Mouse (Mus musculus) forebrain, embryonic 10.5 days (tissue): Measurements from ENCODE around the gene Defb22. TPM values are rescaled to one million over a fixed set of nuclear protein-coding genes. Genes with fewer than 3 reads are reported as not detected.

ENCODE experiments used
- DNase-seq: peaks from one replicate; pipeline ENCODE4 v3.0.0-alpha.2; 2017; ENCODE audit warnings: low spot score; ENCODE audit errors: extremely low spot score
- H3K27ac ChIP-seq: fragments of 300-500 bp; sonication (generic); 2 replicates; pipeline ENCODE4 v1.5.1; 2016; ENCODE audit warnings: mild to moderate bottlenecking
- H3K27me3 ChIP-seq: fragments of 300-500 bp; sonication (generic); 2 replicates; pipeline ENCODE4 v1.6.1; 2016; ENCODE audit warnings: mild to moderate bottlenecking; ENCODE audit not compliant: poor library complexity, severe bottlenecking
- H3K36me3 ChIP-seq: fragments of 300-500 bp; sonication (generic); replicated peaks from 2 replicates; pipeline ENCODE4 v1.6.1; 2016; ENCODE audit warnings: mild to moderate bottlenecking, moderate library complexity
- H3K4me1 ChIP-seq: fragments of 300-500 bp; sonication (generic); 2 replicates; pipeline ENCODE4 v1.6.1; 2016
- H3K4me3 ChIP-seq: fragments of 300-500 bp; sonication (generic); 2 replicates; pipeline ENCODE4 v1.5.1; 2016; ENCODE audit warnings: mild to moderate bottlenecking, moderate library complexity
- H3K9me3 ChIP-seq: fragments of 300-500 bp; sonication (generic); 2 replicates; pipeline ENCODE4 v1.6.1; 2016; ENCODE audit warnings: mild to moderate bottlenecking, moderate library complexity
- WGBS: fragments of 180-500 bp; shearing (Covaris S2); methylation state at CpG from one replicate; pipeline ENCODE4 v1.1.7; 2016; 5-methylcytosine and 5-hydroxymethylcytosine counted together
- polyA plus RNA-seq: library from polyadenylated mRNA; unstranded; fragments of >200 nt; fragmentation: Nextera tagmentation; extraction: Ambion mirVana; gene quantifications from 2 replicates; pipeline ENCODE4 v1.2.1, GENCODE M21; 2016

Defb22 gene
- polyA plus RNA-seq, 1 experiment from 2014 or later, result not detected

DNA sequence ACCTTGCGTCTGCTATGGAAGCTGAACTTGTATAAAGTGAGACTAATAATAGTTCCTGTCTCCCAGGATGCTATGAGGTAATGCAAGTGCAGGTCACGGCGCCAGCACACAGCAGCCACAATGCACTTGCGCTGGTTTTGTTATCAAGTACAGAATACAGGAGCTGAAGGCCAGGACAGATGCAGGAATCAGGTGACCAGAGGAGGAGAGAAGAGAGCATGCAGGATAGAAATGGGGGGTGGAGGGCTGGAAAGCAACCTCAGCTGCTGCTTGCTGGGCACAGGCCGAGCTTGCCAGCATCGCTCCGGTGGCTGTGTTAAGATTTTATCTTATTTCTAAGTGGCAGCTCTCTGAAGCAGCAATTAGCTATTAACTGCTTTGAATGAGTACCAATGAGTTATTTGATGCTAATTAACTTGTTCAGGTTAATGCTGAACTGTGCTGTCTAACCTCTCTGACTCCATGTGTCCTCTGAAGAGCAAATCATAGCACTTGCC lies 53.5 kb downstream of the Defb22 start:
- H3K27me3 ChIP-seq, result peaks cover 5% of the 10 kb centered on the region; the same call in 1 of the 2 replicates
- H3K4me1 ChIP-seq, result peaks cover 19% of the 10 kb centered on the region
- H3K9me3 ChIP-seq, result no peaks in the 10 kb centered on the region
- 83% methylated on average over 7 of the region's 7 CpGs for WGBS
- no peak for DNase-seq
- no peaks in the 10 kb centered on the region for H3K36me3 ChIP-seq
- H3K4me3 ChIP-seq, result no peak overlapping the region
- H3K27ac ChIP-seq, result no peak overlapping the region

Other genes with a start within 250 kb of the Defb22 start
- gene Tbc1d20, start 196.3 kb downstream of the Defb22 start, polyA plus RNA-seq, result 28.4 and 28.6 TPM in 2 replicates
- gene Rbck1, start 157.5 kb downstream of the Defb22 start, polyA plus RNA-seq, result 98.1 and 98.2 TPM in 2 replicates
- 2.3 and 3.1 TPM in 2 replicates for gene Trib3, start 146.1 kb downstream of the Defb22 start, polyA plus RNA-seq
- 1.1 and 2.4 TPM in 2 replicates for gene Nrsn2, start 113.5 kb downstream of the Defb22 start, polyA plus RNA-seq
- 9.3 and 9.5 TPM in 2 replicates for gene Sox12, start 92.1 kb downstream of the Defb22 start, polyA plus RNA-seq
- 46.5 and 50.0 TPM in 2 replicates for gene Zcchc3, start 75.1 kb downstream of the Defb22 start, polyA plus RNA-seq
- gene 6820408C15Rik, start 74.6 kb downstream of the Defb22 start, polyA plus RNA-seq, result 0.76 and 1.0 TPM in 2 replicates
- not detected in 2 replicates for gene Defb23, start 25.5 kb downstream of the Defb22 start, polyA plus RNA-seq
- gene Defb20, start 13.1 kb downstream of the Defb22 start, polyA plus RNA-seq, result not detected in 2 replicates
- not detected in 2 replicates for gene Defb26, start 21.6 kb upstream of the Defb22 start, polyA plus RNA-seq
- not detected in 2 replicates for gene Defb28, start 28.1 kb upstream of the Defb22 start, polyA plus RNA-seq
- gene Defb29, start 50.0 kb upstream of the Defb22 start, polyA plus RNA-seq, result not detected in 2 replicates
- not detected in 2 replicates for gene Gm17416, start 79.2 kb upstream of the Defb22 start, polyA plus RNA-seq
- not detected in 2 replicates for gene Defb21, start 82.6 kb upstream of the Defb22 start, polyA plus RNA-seq
- not detected in 2 replicates for gene Defb19, start 90.2 kb upstream of the Defb22 start, polyA plus RNA-seq
- not detected in 2 replicates for gene Defb45, start 109.3 kb upstream of the Defb22 start, polyA plus RNA-seq
- not detected in 2 replicates for gene Defb36, start 114.2 kb upstream of the Defb22 start, polyA plus RNA-seq
- gene Defb25, start 132.9 kb upstream of the Defb22 start, polyA plus RNA-seq, result not detected in 2 replicates
- gene Rem1, start 136.8 kb upstream of the Defb22 start, polyA plus RNA-seq, result 0.16 and 0.18 TPM in 2 replicates
- gene H13, start 179.3 kb upstream of the Defb22 start, polyA plus RNA-seq, result 90.7 and 93.2 TPM in 2 replicates
- 39.1 and 40.3 TPM in 2 replicates for gene Mcts2, start 196.9 kb upstream of the Defb22 start, polyA plus RNA-seq
- gene Id1, start 246.1 kb upstream of the Defb22 start, polyA plus RNA-seq, result 57.5 and 61.1 TPM in 2 replicates